Mouse (Mus musculus) ZHBTc4 (cell line): ENCODE results near the gene Krtap28-13.

Experiments used
- DNase-seq: peaks from one replicate; pipeline ENCODE4 v3.0.0-alpha.2; 2011; ENCODE audit warnings: low read depth, low spot score

Krtap28-13 gene

DNA sequence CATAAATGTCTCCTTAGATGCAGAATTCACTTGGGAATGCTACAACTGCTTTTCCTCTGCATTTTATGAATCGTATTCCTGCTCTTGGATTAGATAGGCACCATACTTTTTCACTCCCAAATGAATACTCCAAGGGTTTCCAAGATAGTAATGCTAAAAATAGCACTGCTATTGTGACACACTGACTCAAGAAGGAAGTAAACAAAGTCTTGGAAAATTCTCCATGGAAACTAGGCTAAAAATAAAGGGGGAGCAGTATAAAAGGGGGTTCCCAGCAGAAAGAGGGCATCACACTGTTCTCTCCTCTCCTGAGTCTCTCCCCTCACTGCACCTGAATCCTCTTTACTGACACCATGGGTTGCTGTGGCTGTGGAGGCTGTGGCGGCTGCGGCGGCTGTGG, at the start of gene Krtap28-13:
TSS of gene Krtap28-13 (plus strand) at position 288 of the 400 bp plus-strand sequence.
- DNase-seq = peak; percentile 39

DNA sequence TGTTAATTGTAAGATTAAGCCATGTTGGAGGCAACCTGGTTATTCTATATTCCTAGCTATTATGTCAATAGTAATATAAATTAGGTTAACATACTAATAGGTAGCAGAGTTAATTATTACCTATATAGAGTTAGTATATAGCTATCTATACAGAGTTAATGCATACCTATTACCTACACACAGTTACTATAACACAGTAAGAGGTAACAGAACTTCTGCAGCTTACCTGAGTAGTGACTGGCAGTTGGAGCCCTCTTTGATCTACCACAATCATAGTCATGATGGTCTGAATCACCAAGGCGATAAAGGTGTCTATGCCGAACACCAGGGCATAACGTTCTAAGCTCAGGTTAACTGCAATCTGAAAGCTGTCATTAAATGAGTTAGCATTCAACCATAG, 46.3 kb upstream of the Krtap28-13 start:
- no peak for DNase-seq

DNA sequence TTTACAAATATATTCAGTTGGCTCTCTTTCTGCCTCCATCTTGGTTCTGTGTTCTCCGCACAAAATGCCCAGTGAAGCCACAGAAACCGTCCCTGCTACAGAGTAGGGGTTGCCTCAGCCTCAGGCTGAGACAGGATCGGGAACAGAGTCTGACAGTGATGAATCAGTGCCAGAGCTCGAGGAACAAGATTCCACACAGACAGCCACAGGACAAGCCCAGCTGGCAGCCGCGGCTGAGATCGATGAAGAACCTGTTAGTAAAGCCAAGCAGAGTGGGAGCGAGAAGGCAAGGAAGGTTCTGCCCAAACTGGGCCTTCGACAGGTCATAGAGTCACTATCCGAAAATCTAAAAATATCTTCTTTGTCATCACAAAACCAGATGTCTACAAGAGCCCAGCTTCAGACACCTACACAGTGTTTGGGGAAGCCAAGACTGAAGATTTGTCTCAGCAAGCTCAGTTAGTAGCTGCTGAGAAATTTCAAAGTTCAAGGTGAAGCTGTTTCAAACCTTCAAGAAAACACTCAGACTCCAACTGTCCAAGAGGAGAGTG, 45.3 kb upstream of the Krtap28-13 start:
- no peak for DNase-seq

DNA sequence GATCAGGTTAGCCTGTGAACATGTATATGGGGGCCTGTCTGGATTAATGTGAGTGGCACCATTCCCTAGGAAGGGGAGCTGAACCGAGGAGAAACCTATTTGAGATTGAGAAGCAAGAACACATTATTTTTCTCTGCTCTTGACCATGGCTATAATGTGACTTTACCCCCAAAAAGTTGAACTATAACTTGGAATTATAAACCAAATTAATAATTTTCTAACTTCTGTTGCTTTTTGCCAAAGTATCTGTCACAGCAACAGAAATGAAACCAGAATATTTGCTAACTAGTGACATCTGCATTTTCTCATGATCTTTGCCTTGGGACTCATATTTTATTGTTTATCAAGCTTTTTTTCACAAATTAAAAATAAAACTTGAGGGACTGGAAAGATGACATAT, 44.2 kb upstream of the Krtap28-13 start:
- no peak for DNase-seq

DNA sequence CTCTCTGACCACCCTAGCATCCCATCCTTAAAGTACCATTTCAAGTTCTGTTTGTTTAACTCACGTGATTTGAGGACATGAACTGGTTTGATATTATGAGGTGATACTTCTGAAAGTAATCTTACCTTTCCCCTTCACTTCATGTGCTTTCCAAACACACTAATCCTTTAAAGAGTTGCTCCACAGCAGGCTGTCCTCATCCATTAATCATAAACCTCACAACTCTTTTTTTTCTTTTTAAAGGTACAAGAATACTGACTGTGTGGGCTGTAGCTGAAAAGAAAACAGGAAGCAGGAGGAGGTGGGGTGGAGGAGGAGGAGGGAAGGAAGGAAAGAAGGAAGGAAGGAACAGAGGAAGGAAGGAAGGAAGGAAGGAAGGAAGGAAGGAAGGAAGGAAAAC, 28.8 kb upstream of the Krtap28-13 start:
- no peak for DNase-seq

DNA sequence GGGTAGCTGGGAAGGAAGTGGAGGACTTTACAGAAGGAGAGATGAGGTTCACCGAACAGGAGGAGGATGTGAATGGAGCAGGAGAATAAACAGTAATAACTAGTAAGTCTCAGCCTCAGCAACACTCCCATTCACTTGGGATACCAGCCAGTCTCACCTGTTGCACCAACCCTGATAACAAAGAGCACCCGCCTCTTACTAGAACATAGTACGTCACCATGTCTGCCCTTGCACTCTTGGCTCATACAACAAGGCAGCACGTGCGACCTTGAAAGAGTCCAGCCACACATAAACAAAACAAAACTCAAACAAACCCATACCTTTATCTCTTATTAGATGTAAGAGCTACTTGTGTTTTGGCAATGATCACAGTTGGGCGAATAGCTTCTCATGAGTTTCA, 28.2 kb upstream of the Krtap28-13 start:
- no peak for DNase-seq

DNA sequence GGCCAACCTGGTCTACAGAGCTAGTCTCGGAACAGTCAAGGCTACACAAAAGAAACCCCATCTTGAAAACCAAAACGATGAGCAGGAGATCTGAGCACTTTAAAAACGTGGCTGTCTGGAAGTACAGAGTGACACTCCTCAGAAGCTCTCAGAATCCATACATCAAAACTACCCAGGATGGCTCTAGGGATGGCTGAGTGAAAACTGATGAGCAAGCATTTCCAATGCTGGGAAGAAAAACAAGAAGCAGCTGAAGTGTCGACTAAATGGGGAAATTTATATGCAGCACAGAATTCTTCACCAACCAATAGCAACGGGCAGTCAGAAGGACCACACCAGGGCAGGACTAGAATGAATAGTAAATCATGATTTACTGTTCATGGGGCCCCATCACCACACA, 26.2 kb upstream of the Krtap28-13 start:
- DNase-seq = no peak

DNA sequence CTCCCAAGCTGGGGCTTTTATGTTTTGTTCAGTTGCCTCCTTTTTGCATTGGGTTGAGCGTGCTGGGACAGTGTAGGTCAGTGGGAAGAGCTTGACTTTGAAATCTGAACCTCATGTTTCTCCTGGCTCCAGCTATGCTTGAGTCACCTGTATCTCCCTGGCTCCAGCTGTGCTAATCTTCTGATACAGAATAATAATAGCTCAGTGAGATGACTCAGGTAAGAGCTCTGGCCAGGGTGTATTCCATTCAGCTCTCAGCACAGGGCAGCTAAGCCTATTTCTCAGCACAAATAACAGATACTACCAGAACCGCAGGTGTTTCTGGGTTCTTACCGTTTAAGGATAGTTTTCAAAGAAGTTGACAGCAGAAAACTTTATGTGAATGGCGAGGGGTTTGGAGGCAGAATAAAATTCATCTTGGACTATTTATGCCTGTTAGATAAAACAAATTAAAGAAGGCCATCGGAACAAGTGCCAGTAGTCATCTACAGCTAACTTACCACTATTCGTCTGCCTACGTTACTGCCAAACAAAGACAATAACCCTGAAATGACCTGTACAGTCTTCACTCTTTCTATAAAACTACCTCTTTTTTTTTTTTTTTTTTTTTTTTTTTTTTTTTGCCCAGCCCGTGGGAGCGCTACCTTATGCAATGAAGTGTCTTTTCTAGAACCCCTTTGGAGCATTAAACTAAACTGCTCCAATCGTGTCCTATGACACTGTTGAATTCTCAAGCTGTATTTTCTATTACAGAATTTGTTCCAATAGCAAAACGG, 23.6 kb upstream of the Krtap28-13 start:
- DNase-seq = no peak

DNA sequence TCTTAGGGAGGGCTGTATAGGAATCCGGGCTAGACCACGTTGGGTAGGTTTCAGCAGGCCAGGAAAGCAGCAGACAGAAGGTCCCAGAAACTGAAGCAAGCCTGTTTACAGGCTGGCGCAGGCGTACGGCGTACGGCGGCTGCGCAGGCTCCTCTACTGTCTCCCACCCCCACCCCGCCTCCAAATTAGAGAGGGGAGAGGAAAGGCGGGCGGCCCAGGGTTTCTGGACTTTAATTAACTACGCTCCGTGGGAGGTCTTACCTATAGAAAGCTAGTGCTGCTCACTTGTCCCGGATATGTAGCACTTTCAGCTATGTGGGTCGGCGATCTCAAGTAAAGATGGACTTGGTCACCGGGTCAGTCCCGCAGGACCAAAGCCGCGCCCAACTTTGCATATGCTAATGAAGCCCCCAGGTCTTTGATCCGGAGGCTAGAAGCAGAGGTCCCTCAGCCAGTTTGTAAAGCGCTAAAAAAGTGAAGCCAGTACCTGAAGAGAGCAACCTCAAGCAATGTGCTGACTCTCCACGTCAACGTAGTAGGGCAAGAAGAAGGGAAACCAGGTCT, 22.5 kb upstream of the Krtap28-13 start, which contains the start of gene Slc19a3:
TSS of gene Slc19a3 (minus strand) at position 340 of the 564 bp plus-strand sequence.
- peak; percentile 88 for DNase-seq

DNA sequence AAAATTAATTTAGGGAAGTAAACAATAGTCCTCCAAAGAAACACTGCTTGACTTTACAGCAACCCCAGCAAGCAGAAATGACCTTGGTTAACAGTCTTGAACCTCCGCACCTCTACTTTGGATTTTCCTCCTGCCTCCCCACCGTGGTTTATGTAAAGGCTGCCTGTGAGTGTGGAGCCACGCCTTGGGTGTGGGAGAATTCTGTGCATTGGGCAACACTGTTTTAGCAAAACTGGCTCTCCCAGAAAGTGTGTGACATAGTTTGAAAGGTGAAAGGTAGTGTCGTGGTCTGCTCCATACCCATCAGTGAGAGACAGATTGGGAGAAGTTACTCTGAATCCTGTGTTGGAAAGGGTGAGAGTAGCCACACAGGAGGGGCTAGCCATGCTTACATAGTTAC, 21.6 kb upstream of the Krtap28-13 start:
- DNase-seq = peak; percentile 35

DNA sequence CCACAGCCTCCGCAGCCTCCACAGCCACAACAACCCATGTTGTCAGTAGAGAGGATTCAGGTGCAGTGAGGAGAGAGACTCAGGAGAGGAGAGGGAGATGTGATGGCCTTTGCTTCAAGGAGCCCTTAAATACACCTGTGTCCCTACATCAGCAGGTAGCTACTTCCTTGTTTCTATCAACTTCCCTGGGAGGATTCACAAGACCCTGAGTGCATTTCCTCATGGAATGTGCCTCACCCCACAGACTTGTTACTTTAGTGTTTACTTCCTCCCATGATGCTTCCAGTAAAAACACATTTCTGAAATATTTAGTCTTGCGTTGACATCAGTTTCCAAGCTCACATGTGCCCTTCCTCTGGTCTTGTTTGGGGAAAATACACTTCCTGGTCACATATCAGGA, 18.4 kb upstream of the Krtap28-13 start, which contains the start of gene Krtap28-10:
TSS of gene Krtap28-10 (minus strand) at position 101 of the 400 bp plus-strand sequence.
- no peak for DNase-seq

DNA sequence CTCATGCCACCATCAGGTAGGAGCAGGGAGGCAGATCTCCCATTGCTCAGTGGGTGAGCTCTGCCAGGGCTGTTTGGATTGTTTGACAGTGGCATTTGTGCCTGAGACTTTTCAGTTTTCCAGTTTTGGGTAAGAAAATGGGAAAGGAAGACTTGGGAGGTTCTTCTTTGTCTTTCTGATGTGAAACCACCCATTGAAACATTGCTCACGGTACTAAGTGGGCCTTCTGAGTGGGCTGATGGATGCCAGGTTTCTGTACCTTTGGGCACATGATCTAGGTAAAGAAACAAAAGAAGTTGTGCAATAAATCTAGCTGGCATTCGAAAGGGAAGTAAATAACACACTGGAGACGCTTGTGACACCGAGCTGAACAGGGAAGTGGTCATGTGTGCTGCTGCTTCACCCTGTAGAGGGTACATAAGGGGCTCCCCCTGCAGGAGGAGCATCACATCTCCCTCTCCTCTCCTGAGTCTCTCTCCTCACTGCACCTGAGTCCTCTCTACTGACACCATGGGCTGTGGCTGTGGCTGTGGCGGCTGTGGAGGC, 15.8 kb upstream of the Krtap28-13 start, which contains the start of gene Gm47969:
TSS of gene Gm47969 (plus strand) at position 51 of the 546 bp plus-strand sequence.
- peak; percentile 24 for DNase-seq

DNA sequence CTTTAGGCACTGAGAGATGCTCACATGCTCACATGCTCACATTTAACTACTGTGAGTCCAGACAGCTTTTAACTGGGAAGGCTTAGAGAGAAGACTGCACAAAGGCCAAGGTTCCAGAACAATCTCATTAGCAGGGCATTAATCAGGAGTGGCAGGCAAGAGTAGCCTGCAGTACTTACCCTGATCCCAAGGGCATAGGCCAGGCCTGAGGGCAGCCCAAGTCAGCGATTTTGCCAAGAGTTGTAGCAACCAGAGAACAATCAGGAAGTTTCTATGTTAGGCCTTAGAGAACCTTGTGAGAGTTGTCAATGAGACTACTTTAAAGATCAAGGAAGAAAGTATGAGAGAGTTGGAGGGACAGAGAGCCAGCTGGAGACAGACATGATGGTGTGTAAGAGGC, 2.2 kb upstream of the Krtap28-13 start:
- DNase-seq = no peak

DNA sequence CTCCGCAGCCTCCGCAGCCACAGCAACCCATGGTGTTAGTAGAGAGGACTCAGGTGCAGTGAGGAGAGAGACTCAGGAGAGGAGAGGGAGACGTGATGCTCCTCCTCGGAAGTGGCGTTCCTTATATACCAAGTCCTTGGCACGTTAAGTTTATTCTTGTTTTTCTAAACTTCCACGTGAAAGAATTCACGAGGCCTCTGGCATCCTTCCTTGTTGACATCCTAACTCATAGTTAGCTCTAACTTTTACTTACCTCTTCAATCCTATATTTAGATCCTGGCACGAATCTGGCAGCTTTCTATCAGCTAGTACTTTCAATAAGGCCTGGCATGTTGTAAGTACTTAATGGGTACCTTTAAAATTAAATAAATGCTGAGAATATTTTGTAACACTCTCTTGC, 1.5 kb upstream of the Krtap28-13 start, which contains the start of gene A030005K14Rik:
TSS of gene A030005K14Rik (minus strand) at position 101 of the 400 bp plus-strand sequence.
- DNase-seq = peak; percentile 24

DNA sequence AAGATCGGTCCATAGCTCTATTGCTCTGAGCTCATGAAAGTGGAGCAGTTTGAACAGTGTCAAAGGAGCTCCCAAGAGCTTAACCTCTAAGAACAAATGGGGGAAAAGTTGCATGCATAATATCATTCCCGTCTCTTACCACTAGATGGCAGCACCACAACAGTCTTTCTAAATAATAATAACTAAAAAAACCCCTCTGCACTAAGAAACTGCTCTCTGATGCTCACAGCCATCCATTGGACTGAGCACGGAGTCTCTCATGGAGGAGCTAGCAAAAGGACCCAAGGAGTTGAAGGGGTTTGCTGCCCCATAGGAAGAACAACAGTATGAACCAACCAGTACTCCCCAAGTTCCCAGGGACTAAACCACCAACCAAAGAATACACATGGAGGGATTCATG, 4.1 kb downstream of the Krtap28-13 start:
- peak; percentile 69 for DNase-seq

DNA sequence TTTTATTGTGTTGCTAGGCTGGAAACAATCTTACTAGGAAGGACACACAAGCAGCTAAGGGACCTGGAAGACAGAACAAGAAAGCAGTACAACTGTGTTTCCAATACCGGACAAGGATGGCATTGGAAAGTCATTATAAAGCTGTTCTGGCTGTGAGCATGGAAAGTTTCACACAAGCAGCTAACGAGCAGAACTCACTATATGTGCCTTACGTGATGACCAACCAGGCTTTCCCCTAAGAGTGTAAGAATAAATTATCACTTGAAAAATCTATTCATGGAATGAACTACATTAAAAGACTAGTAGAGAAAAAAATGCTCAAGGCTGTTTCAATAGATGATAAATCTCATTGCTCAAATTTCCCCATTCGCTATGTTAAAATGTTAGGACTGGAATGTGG, 5.8 kb downstream of the Krtap28-13 start:
- no peak for DNase-seq

DNA sequence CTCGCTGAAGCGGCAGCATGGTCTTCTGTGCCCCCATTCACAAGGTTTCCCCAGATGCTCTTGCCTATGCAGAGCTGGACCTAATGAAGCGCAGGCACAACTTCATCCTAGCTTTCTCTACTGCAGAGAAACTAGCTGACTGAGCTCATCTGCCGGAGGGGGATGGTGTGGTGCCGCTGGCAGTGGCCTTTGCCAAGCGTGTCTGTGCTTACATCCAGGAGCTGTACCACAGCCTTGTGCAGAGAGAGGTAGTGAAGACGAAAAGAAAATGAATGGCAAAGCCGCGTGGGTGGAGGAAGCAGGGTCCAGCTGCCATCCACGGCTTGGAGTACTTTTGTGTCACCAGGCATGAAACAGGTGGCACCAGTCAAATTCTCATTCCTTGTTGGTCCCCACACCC, 6.5 kb downstream of the Krtap28-13 start:
- DNase-seq = no peak

DNA sequence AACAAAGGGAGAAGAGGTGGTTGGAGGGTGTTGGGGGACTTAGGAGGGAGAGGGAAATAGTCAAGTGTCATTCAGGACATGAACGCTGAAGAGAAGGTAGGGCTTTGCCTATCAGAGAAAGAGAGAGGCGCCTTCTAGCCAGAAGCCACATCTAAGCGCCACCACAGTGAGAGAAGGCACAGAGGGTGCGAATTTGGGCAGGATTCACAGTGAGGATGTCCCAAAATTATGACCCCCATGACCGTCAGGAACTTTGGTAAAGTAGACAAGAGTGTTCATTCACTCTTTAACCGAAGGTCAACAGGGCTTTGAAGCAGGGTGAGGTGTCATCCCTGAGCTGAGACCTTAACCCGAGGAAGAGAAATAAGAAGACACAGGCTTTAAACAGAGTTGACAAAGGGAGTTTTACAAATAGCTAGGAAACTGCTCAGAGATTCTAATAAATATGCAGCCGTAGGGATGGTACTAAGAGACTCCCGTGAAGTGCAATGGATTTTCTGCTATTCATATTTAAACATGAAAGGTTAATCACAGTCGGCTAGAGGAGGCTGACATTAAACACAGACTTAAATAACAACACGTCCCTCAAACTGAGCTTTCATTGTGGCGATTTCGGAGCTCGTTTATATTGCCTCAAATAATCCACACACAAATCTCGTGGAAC, 14.9 kb downstream of the Krtap28-13 start:
- DNase-seq = peak; percentile 7

DNA sequence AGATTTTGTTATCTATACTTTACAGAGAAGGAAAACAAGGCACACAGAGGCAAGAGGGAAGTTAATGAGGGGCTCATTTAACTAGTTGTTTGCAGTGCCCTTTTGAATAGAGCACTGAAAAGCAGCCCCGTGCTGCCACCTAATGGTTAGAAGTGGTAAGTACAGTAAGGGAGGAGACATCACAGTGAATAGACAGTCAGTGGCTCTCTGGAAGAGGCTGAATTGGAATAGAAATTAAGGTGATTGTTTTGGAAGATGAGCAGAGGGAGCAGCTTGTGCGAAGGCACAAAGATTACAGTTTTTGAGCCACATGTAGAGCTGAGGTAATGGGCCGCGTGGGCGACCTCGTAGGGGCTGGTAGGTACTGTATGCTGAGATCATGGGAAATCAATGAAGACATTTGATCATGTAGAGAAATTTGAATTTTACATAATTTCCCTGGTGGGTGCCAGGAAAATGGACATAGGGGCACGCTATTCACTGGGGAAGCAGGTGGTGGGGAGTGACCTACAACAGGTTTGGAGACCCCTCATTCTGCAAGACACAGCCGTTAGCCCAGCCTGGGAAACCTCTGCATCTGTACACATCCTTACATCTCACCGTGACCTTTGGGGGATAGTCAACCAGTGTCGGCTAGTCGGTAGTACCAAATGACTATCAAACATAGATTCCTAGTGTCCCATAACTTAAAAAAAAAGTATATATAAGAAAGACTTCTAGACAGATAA, 15.6 kb downstream of the Krtap28-13 start:
- peak; percentile 80 for DNase-seq

DNA sequence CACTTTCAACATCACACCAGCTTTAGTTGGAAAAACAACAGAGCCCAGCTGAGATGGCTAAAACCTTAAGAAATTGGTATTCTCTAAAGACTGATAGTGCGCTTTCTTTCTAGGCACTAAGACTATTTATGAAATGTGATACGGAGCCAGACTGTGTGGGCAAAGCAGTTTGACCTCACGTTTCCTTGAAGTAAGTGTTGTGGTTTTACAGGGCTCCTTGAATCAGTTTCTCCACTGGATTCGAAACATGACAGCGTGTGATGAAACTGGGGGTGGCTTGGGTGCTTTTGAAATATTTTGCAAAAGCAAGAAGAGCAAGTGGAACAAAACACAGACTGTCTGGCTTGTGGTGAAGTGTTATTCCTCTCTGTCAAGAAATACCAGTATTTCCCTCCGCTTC, 16.3 kb downstream of the Krtap28-13 start:
- DNase-seq = no peak

DNA sequence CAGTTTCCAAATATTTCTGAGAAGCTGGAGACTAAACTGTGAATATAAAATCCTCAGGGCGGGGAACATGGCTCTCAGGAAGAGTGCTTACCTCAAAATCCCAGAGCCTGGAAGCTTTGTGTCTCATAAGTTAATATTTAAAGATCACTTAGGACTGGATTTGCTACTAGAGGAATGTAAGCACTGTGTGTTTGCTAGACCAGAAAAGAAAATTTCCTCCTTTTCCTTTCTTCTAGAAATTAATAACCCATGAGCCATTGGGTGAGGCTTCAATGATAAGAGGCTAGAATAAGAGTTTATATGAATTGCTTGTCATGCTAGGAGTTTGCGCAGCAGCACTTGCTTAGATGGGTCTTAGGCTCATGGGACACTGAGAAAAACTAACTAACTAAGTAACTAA, 24.1 kb downstream of the Krtap28-13 start:
- DNase-seq = no peak
